Mouse (Mus musculus): ENCODE measurements around the gene Ankmy1.

Gene Ankmy1

GRCm38 (mm10) chr1:92911721-92912138 lies 9.0 kb upstream of the Ankmy1 start:
- DNase-seq (ENCODE audit: low read depth), result no peak

GRCm38 (mm10) chr1:92910925-92911720 lies 8.4 kb upstream of the Ankmy1 start:
- DNase-seq (ENCODE audit: low read depth), result no peak

GRCm38 (mm10) chr1:92910239-92910885 lies 7.7 kb upstream of the Ankmy1 start, which contains the start of gene Rnpepl1:
Gene Rnpepl1 (plus strand): TSS chr1:92910783.
- DNase-seq (ENCODE audit: low read depth), result no peak

GRCm38 (mm10) chr1:92909068-92909467 lies 6.4 kb upstream of the Ankmy1 start:
- DNase-seq (ENCODE audit: low read depth), result no peak

- DNase-seq (ENCODE audit: low read depth), result no peak
Observed at GRCm38 (mm10) chr1:92908664-92909063, 6.0 kb upstream of the Ankmy1 start.

- no peak for DNase-seq (ENCODE audit: low read depth)
Observed at GRCm38 (mm10) chr1:92907632-92908360, 5.1 kb upstream of the Ankmy1 start.

GRCm38 (mm10) chr1:92906779-92907631 lies 4.3 kb upstream of the Ankmy1 start, which contains the start of gene Dusp28:
Gene Dusp28 (plus strand): TSS chr1:92906981.
- DNase-seq (ENCODE audit: low read depth), result peak; percentile 68

- DNase-seq (ENCODE audit: low read depth), result no peak
Observed at GRCm38 (mm10) chr1:92905703-92906310, 3.1 kb upstream of the Ankmy1 start.

GRCm38 (mm10) chr1:92903627-92904026 lies 921 bp upstream of the Ankmy1 start:
- no peak for DNase-seq (ENCODE audit: low read depth)

GRCm38 (mm10) chr1:92895089-92895488 lies 7.6 kb downstream of the Ankmy1 start:
- peak; percentile 59 for DNase-seq (ENCODE audit: low read depth)

GRCm38 (mm10) chr1:92893896-92894295 lies 8.8 kb downstream of the Ankmy1 start:
- DNase-seq (ENCODE audit: low read depth), result no peak

GRCm38 (mm10) chr1:92892791-92893190 lies 9.9 kb downstream of the Ankmy1 start:
- no peak for DNase-seq (ENCODE audit: low read depth)

GRCm38 (mm10) chr1:92888901-92889655 lies 13.6 kb downstream of the Ankmy1 start:
- no peak for DNase-seq (ENCODE audit: low read depth)

- no peak for DNase-seq (ENCODE audit: low read depth)
Observed at GRCm38 (mm10) chr1:92881982-92882381, 20.7 kb downstream of the Ankmy1 start.

- no peak for DNase-seq (ENCODE audit: low read depth)
Observed at GRCm38 (mm10) chr1:92880101-92880500, 22.6 kb downstream of the Ankmy1 start.

- no peak for DNase-seq (ENCODE audit: low read depth)
Observed at GRCm38 (mm10) chr1:92879266-92879665, 23.4 kb downstream of the Ankmy1 start.

GRCm38 (mm10) chr1:92878066-92878741 lies 24.5 kb downstream of the Ankmy1 start:
- DNase-seq (ENCODE audit: low read depth), result no peak

- no peak for DNase-seq (ENCODE audit: low read depth)
Observed at GRCm38 (mm10) chr1:92877431-92877978, 25.2 kb downstream of the Ankmy1 start.

- DNase-seq (ENCODE audit: low read depth), result no peak
Observed at GRCm38 (mm10) chr1:92875360-92876111, 27.2 kb downstream of the Ankmy1 start.
